Mouse (Mus musculus): ENCODE measurements at regions not wholly inside any gene's neighbourhood (a gene's known extent, or its start where the extent isn't known, plus 50 kb on each side); places are given as distances from the start of the nearest gene placed in this dataset.

GRCm38 (mm10) chr14:72848271-72848955, 138.6 kb upstream of the Fndc3a start:
- no peak for DNase-seq

- DNase-seq: no peak
Observed at GRCm38 (mm10) chr14:72847466-72847865, 137.7 kb upstream of the Fndc3a start.

- no peak for DNase-seq
Observed at GRCm38 (mm10) chr14:72845621-72846440, 136.0 kb upstream of the Fndc3a start.

- no peak for DNase-seq
Observed at GRCm38 (mm10) chr14:72844753-72845369, 135.1 kb upstream of the Fndc3a start.

GRCm38 (mm10) chr14:72841753-72842152, 131.9 kb upstream of the Fndc3a start:
- no peak for DNase-seq

- no peak for DNase-seq
Observed at GRCm38 (mm10) chr14:72835158-72835557, 125.4 kb upstream of the Fndc3a start.

- peak; percentile 41 for DNase-seq
Observed at GRCm38 (mm10) chr14:72829261-72829660, 119.5 kb upstream of the Fndc3a start.

- DNase-seq: no peak
Observed at GRCm38 (mm10) chr14:72825549-72825948, 115.7 kb upstream of the Fndc3a start.

GRCm38 (mm10) chr14:72822231-72822615, 112.4 kb upstream of the Fndc3a start:
- peak; percentile 29 for DNase-seq

- DNase-seq: peak; percentile 47
Observed at GRCm38 (mm10) chr14:72821517-72822230, 111.9 kb upstream of the Fndc3a start.

GRCm38 (mm10) chr14:72819037-72819436, 109.2 kb upstream of the Fndc3a start:
- DNase-seq: no peak

GRCm38 (mm10) chr14:72817764-72818163, 108.0 kb upstream of the Fndc3a start:
- no peak for DNase-seq

- no peak for DNase-seq
Observed at GRCm38 (mm10) chr14:72816847-72817246, 107.0 kb upstream of the Fndc3a start.

- no peak for DNase-seq
Observed at GRCm38 (mm10) chr14:72809138-72809537, 99.3 kb upstream of the Fndc3a start.

- no peak for DNase-seq
Observed at GRCm38 (mm10) chr14:72807947-72808346, 98.1 kb upstream of the Fndc3a start.

GRCm38 (mm10) chr14:72807286-72807685, 97.5 kb upstream of the Fndc3a start:
- no peak for DNase-seq

GRCm38 (mm10) chr14:72806598-72806997, 96.8 kb upstream of the Fndc3a start:
- no peak for DNase-seq

- no peak for DNase-seq
Observed at GRCm38 (mm10) chr14:72803579-72803978, 93.8 kb upstream of the Fndc3a start.

GRCm38 (mm10) chr14:72790654-72791053, 80.9 kb upstream of the Fndc3a start:
- DNase-seq: no peak

GRCm38 (mm10) chr14:72786929-72787328, 77.1 kb upstream of the Fndc3a start:
- no peak for DNase-seq

GRCm38 (mm10) chr14:72783248-72783647, 73.4 kb upstream of the Fndc3a start:
- peak; percentile 5 for DNase-seq

GRCm38 (mm10) chr14:72779446-72779845, 69.6 kb upstream of the Fndc3a start:
- DNase-seq: no peak

- DNase-seq: no peak
Observed at GRCm38 (mm10) chr14:72778756-72779155, 69.0 kb upstream of the Fndc3a start.
